Mouse (Mus musculus): ENCODE measurements around the gene Abca13. TPM values are rescaled to one million over a fixed set of nuclear protein-coding genes. Genes with fewer than 3 reads are reported as not detected.
"Not testable (repeated sequence)": the region's sequence is repeated elsewhere in the genome, so short reads cannot be mapped to it uniquely, and the experiment has no call there.

The Abca13 gene
- polyA plus RNA-seq, 1 experiment from 2014 or later, result 0.03 TPM

GRCm38 (mm10) chr11:9374426-9374825, 182.7 kb downstream of the Abca13 start:
- not testable (repeated sequence) for H3K9me3 ChIP-seq (ENCODE audit: control insufficient read depth, low read length); H3K27me3 ChIP-seq (ENCODE audit: control insufficient read depth, insufficient read depth, low read length); H3K36me3 ChIP-seq (ENCODE audit: control insufficient read depth, insufficient read depth, low read length); ATAC-seq (ENCODE audit: insufficient number of reproducible peaks, insufficient read depth, low FRiP score, low read depth); H3K4me1 ChIP-seq (ENCODE audit: control insufficient read depth in 2 of 2, insufficient read depth in 2 of 2, low read length in 2 of 2); H3K27ac ChIP-seq (replicated peaks in 1 of 2; ENCODE audit: control insufficient read depth in 1 of 2, insufficient read depth in 1 of 2, low read depth in 2 of 2, low read length in 2 of 2); H3K9ac ChIP-seq (ENCODE audit: low read length); H3K4me2 ChIP-seq (ENCODE audit: low read length); H3K4me3 ChIP-seq (ENCODE audit: control insufficient read depth in 1 of 2, insufficient read depth in 1 of 2, low read depth in 1 of 2, low read length in 2 of 2)
- 63% methylated on average over 5 of the region's 5 CpGs for WGBS

GRCm38 (mm10) chr11:9388520-9388919, 196.8 kb downstream of the Abca13 start:
- WGBS, result 79% methylated on average over 1 of the region's 1 CpGs
- no peak overlapping the region for H3K9ac ChIP-seq (ENCODE audit: low read length)
- H3K27me3 ChIP-seq (ENCODE audit: control insufficient read depth, insufficient read depth, low read length), result no peaks in the 10 kb centered on the region
- H3K9me3 ChIP-seq (ENCODE audit: control insufficient read depth, low read length), result no peaks in the 10 kb centered on the region
- no peak overlapping the region for H3K4me2 ChIP-seq (ENCODE audit: low read length)
- no peak for ATAC-seq (ENCODE audit: insufficient number of reproducible peaks, insufficient read depth, low FRiP score, low read depth)
- H3K36me3 ChIP-seq (ENCODE audit: control insufficient read depth, insufficient read depth, low read length), result no peaks in the 10 kb centered on the region
- no peak overlapping the region for H3K27ac ChIP-seq (replicated peaks in 1 of 2; ENCODE audit: control insufficient read depth in 1 of 2, insufficient read depth in 1 of 2, low read depth in 2 of 2, low read length in 2 of 2)
- H3K4me3 ChIP-seq (ENCODE audit: control insufficient read depth in 1 of 2, insufficient read depth in 1 of 2, low read depth in 1 of 2, low read length in 2 of 2), result no peak overlapping the region
- no peaks in the 10 kb centered on the region for H3K4me1 ChIP-seq (ENCODE audit: control insufficient read depth in 2 of 2, insufficient read depth in 2 of 2, low read length in 2 of 2)

- Histone ChIP-seq H3K4me1 (ENCODE audit: control insufficient read depth in 2 of 2, insufficient read depth in 2 of 2, low read length in 2 of 2) (peaks cover 0 to 3% of the 10 kb centered on the region in 2 experiments; a peak in 1 of 4 replicates), H3K9me3 (ENCODE audit: control insufficient read depth, low read length) (no peaks in the 10 kb centered on the region), H3K9ac (ENCODE audit: low read length) (no peak overlapping the region), H3K4me3 (ENCODE audit: control insufficient read depth in 1 of 2, insufficient read depth in 1 of 2, low read depth in 1 of 2, low read length in 2 of 2) (no peak overlapping the region), H3K4me2 (ENCODE audit: low read length) (no peak overlapping the region), H3K27me3 (ENCODE audit: control insufficient read depth, insufficient read depth, low read length) (no peaks in the 10 kb centered on the region), H3K36me3 (ENCODE audit: control insufficient read depth, insufficient read depth, low read length) (no peaks in the 10 kb centered on the region), H3K27ac (replicated peaks in 1 of 2; ENCODE audit: control insufficient read depth in 1 of 2, insufficient read depth in 1 of 2, low read depth in 2 of 2, low read length in 2 of 2) (no peak overlapping the region)
- WGBS, result 81% methylated on average over 3 of the region's 3 CpGs
- ATAC-seq (ENCODE audit: insufficient number of reproducible peaks, insufficient read depth, low FRiP score, low read depth), result no peak
Observed at GRCm38 (mm10) chr11:9416946-9417345, 225.2 kb downstream of the Abca13 start.

- Histone ChIP-seq H3K4me3 (ENCODE audit: control insufficient read depth in 1 of 2, insufficient read depth in 1 of 2, low read depth in 1 of 2, low read length in 2 of 2) (no peak overlapping the region), H3K4me2 (ENCODE audit: low read length) (no peak overlapping the region), H3K27ac (replicated peaks in 1 of 2; ENCODE audit: control insufficient read depth in 1 of 2, insufficient read depth in 1 of 2, low read depth in 2 of 2, low read length in 2 of 2) (no peak overlapping the region), H3K36me3 (ENCODE audit: control insufficient read depth, insufficient read depth, low read length) (no peaks in the 10 kb centered on the region), H3K4me1 (ENCODE audit: control insufficient read depth in 2 of 2, insufficient read depth in 2 of 2, low read length in 2 of 2) (peaks cover 0 to 3% of the 10 kb centered on the region in 2 experiments; a peak in 1 of 4 replicates), H3K27me3 (ENCODE audit: control insufficient read depth, insufficient read depth, low read length) (no peaks in the 10 kb centered on the region), H3K9ac (ENCODE audit: low read length) (no peak overlapping the region), H3K9me3 (ENCODE audit: control insufficient read depth, low read length) (no peaks in the 10 kb centered on the region)
- ATAC-seq (ENCODE audit: insufficient number of reproducible peaks, insufficient read depth, low FRiP score, low read depth), result no peak
- WGBS, result 20% methylated on average over 2 of the region's 2 CpGs
Observed at GRCm38 (mm10) chr11:9420205-9420604, 228.5 kb downstream of the Abca13 start.

- ATAC-seq (ENCODE audit: insufficient number of reproducible peaks, insufficient read depth, low FRiP score, low read depth), result no peak
- Histone ChIP-seq H3K27ac (replicated peaks in 1 of 2; ENCODE audit: control insufficient read depth in 1 of 2, insufficient read depth in 1 of 2, low read depth in 2 of 2, low read length in 2 of 2) (no peak overlapping the region), H3K9me3 (ENCODE audit: control insufficient read depth, low read length) (no peaks in the 10 kb centered on the region), H3K4me3 (ENCODE audit: control insufficient read depth in 1 of 2, insufficient read depth in 1 of 2, low read depth in 1 of 2, low read length in 2 of 2) (no peak overlapping the region), H3K4me1 (ENCODE audit: control insufficient read depth in 2 of 2, insufficient read depth in 2 of 2, low read length in 2 of 2) (no peaks in the 10 kb centered on the region), H3K4me2 (ENCODE audit: low read length) (no peak overlapping the region), H3K9ac (ENCODE audit: low read length) (no peak overlapping the region), H3K27me3 (ENCODE audit: control insufficient read depth, insufficient read depth, low read length) (no peaks in the 10 kb centered on the region), H3K36me3 (ENCODE audit: control insufficient read depth, insufficient read depth, low read length) (no peaks in the 10 kb centered on the region)
- WGBS, result 34% methylated on average over 3 of the region's 3 CpGs
Observed at GRCm38 (mm10) chr11:9427411-9427810, 235.7 kb downstream of the Abca13 start.

GRCm38 (mm10) chr11:9432807-9433206, 241.1 kb downstream of the Abca13 start:
- H3K4me3 ChIP-seq (ENCODE audit: control insufficient read depth in 1 of 2, insufficient read depth in 1 of 2, low read depth in 1 of 2, low read length in 2 of 2), result no peak overlapping the region

GRCm38 (mm10) chr11:9436617-9437016, 244.9 kb downstream of the Abca13 start:
- Histone ChIP-seq H3K9ac (ENCODE audit: low read length) (no peak overlapping the region), H3K9me3 (ENCODE audit: control insufficient read depth, low read length) (no peaks in the 10 kb centered on the region), H3K4me2 (ENCODE audit: low read length) (no peak overlapping the region), H3K27me3 (ENCODE audit: control insufficient read depth, insufficient read depth, low read length) (no peaks in the 10 kb centered on the region), H3K36me3 (ENCODE audit: control insufficient read depth, insufficient read depth, low read length) (no peaks in the 10 kb centered on the region), H3K4me1 (ENCODE audit: control insufficient read depth in 2 of 2, insufficient read depth in 2 of 2, low read length in 2 of 2) (no peaks in the 10 kb centered on the region), H3K27ac (replicated peaks in 1 of 2; ENCODE audit: control insufficient read depth in 1 of 2, insufficient read depth in 1 of 2, low read depth in 2 of 2, low read length in 2 of 2) (no peak overlapping the region), H3K4me3 (ENCODE audit: control insufficient read depth in 1 of 2, insufficient read depth in 1 of 2, low read depth in 1 of 2, low read length in 2 of 2) (no peak overlapping the region)
- no peak for ATAC-seq (ENCODE audit: insufficient number of reproducible peaks, insufficient read depth, low FRiP score, low read depth)

More at GRCm38 (mm10) chr11:9432807-9433206, 241.1 kb downstream of the Abca13 start:
- WGBS, result 71% methylated on average over 5 of the region's 5 CpGs
- no peaks in the 10 kb centered on the region for H3K36me3 ChIP-seq (ENCODE audit: control insufficient read depth, insufficient read depth, low read length)
- ATAC-seq (ENCODE audit: insufficient number of reproducible peaks, insufficient read depth, low FRiP score, low read depth), result no peak
- no peaks in the 10 kb centered on the region for H3K9me3 ChIP-seq (ENCODE audit: control insufficient read depth, low read length)
- H3K27me3 ChIP-seq (ENCODE audit: control insufficient read depth, insufficient read depth, low read length), result no peaks in the 10 kb centered on the region
- no peak overlapping the region for H3K9ac ChIP-seq (ENCODE audit: low read length)
- no peak overlapping the region for H3K4me2 ChIP-seq (ENCODE audit: low read length)
- no peak overlapping the region for H3K27ac ChIP-seq (replicated peaks in 1 of 2; ENCODE audit: control insufficient read depth in 1 of 2, insufficient read depth in 1 of 2, low read depth in 2 of 2, low read length in 2 of 2)
- no peaks in the 10 kb centered on the region for H3K4me1 ChIP-seq (ENCODE audit: control insufficient read depth in 2 of 2, insufficient read depth in 2 of 2, low read length in 2 of 2)

GRCm38 (mm10) chr11:9439781-9440180, 248.0 kb downstream of the Abca13 start:
- Histone ChIP-seq H3K36me3 (ENCODE audit: control insufficient read depth, insufficient read depth, low read length) (no peaks in the 10 kb centered on the region), H3K27me3 (ENCODE audit: control insufficient read depth, insufficient read depth, low read length) (no peaks in the 10 kb centered on the region), H3K9me3 (ENCODE audit: control insufficient read depth, low read length) (no peaks in the 10 kb centered on the region), H3K4me1 (ENCODE audit: control insufficient read depth in 2 of 2, insufficient read depth in 2 of 2, low read length in 2 of 2) (no peaks in the 10 kb centered on the region), H3K27ac (replicated peaks in 1 of 2; ENCODE audit: control insufficient read depth in 1 of 2, insufficient read depth in 1 of 2, low read depth in 2 of 2, low read length in 2 of 2) (no peak overlapping the region), H3K9ac (ENCODE audit: low read length) (no peak overlapping the region), H3K4me2 (ENCODE audit: low read length) (no peak overlapping the region), H3K4me3 (ENCODE audit: control insufficient read depth in 1 of 2, insufficient read depth in 1 of 2, low read depth in 1 of 2, low read length in 2 of 2) (no peak overlapping the region)
- no peak for ATAC-seq (ENCODE audit: insufficient number of reproducible peaks, insufficient read depth, low FRiP score, low read depth)
- WGBS, result 66% methylated on average over 2 of the region's 2 CpGs
